Mouse (Mus musculus) forebrain, embryonic 16.5 days (tissue): Measurements from ENCODE around the gene Ttc41. TPM values are rescaled to one million over a fixed set of nuclear protein-coding genes. Genes with fewer than 3 reads are reported as not detected.

Source experiments
- ATAC-seq: fragments of 200-750 bp; cut with Nextera tagmentation; 2 replicates; pipeline ENCODE4 v1.8.0; 2017; ENCODE audit warnings: mild to moderate bottlenecking, moderate library complexity
- H3K27ac ChIP-seq: fragments of 300-500 bp; sonication (generic); 2 replicates; pipeline ENCODE4 v1.5.1; 2014; ENCODE audit warnings: low read length, control low read depth
- H3K27me3 ChIP-seq: fragments of 300-500 bp; sonication (generic); replicated peaks from 2 replicates; pipeline ENCODE4 v1.6.1; 2014; ENCODE audit warnings: low read length; ENCODE audit not compliant: control insufficient read depth, insufficient read depth
- H3K36me3 ChIP-seq: fragments of 300-500 bp; sonication (generic); 2 replicates; pipeline ENCODE4 v1.6.1; 2014; ENCODE audit not compliant: control insufficient read depth, insufficient read depth
- H3K4me1 ChIP-seq: fragments of 300-500 bp; sonication (generic); replicated peaks from 2 replicates; pipeline ENCODE4 v1.6.1; 2014; ENCODE audit warnings: low read length; ENCODE audit not compliant: control insufficient read depth, insufficient read depth
- H3K4me2 ChIP-seq: fragments of 300-500 bp; sonication (generic); 2 replicates; pipeline ENCODE4 v1.6.1; 2014; ENCODE audit warnings: mild to moderate bottlenecking, low read length, control low read depth
- H3K4me3 ChIP-seq: fragments of 300-500 bp; sonication (generic); replicated peaks from 2 replicates; pipeline ENCODE4 v1.5.1; 2014; ENCODE audit warnings: mild to moderate bottlenecking, low read length, control low read depth
- H3K9ac ChIP-seq: fragments of 300-500 bp; sonication (generic); replicated peaks from 2 replicates; pipeline ENCODE4 v1.6.1; 2014; ENCODE audit warnings: low read depth, low read length, control low read depth
- H3K9me3 ChIP-seq: fragments of 300-500 bp; sonication (generic); 2 replicates; pipeline ENCODE4 v1.6.1; 2016; ENCODE audit warnings: low read length; ENCODE audit not compliant: control insufficient read depth
- WGBS: fragments of 180-500 bp; shearing (Covaris S2); extraction: QIAGEN DNeasy Blood & Tissue Kit; methylation state at CpG from one replicate; pipeline ENCODE4 v1.1.7; 2014; 5-methylcytosine and 5-hydroxymethylcytosine counted together
- polyA plus RNA-seq: library from polyadenylated mRNA; unstranded; fragments of >200 nt; fragmentation: Nextera tagmentation; extraction: Ambion mirVana; gene quantifications from 2 replicates; pipeline ENCODE4 v1.2.1, GENCODE M21; 2015

The Ttc41 gene
- polyA plus RNA-seq, 1 experiment from 2014 or later = 1.6 TPM

GRCm38 (mm10) chr10:86763672-86764071 is 58.1 kb downstream of the Ttc41 start, which contains the start of gene Gm49358:
Gene Gm49358, plus strand, starts transcription at chr10:86763972.
- H3K4me3 ChIP-seq = no peak within 1 kb of the TSS
- ATAC-seq = no peak
- no peaks in the 10 kb centered on the region for H3K27me3 ChIP-seq
- no peaks in the 10 kb centered on the region for H3K9me3 ChIP-seq
- H3K27ac ChIP-seq = no peak within 1 kb of the TSS
- no peaks in the 10 kb centered on the region for H3K36me3 ChIP-seq
- 95% methylated on average over 5 of the region's 5 CpGs for WGBS
- H3K4me1 ChIP-seq = peaks cover 6% of the 10 kb centered on the region
- no peak within 1 kb of the TSS for H3K9ac ChIP-seq
- H3K4me2 ChIP-seq = no peak within 1 kb of the TSS

DNA sequence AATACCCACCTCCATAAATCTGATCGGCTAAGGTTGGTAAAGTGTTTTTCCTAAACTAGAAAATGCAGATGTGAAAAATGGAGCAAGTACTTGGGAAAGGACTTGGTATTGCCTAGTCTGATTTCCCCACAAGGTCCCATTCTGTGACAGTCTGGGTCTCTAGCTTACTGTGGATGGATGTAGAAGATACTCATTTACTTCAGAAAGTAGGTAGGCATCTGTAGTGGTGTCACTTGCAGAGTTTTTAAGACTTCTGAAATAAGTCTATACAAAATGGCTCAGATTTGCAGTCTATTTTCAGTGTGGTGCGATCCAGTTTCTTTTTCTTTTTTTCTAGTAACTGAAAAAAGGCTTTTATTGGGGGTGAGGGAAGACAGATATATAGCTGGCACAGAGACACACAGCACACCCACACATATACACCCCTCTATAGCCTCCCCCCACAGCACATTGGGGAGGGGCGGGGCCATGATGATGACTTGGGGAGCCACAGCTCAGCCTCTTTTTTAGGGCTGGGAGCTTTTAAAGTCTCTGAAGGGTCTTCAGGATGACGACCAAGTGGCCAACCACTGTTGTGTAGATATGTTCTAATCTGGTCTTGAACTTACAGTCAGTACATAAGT is 59.8 kb downstream of the Ttc41 start:
- H3K9me3 ChIP-seq = no peaks in the 10 kb centered on the region
- H3K36me3 ChIP-seq = no peaks in the 10 kb centered on the region
- ATAC-seq = no peak
- WGBS = 94% methylated on average over 4 of the region's 4 CpGs
- no peak overlapping the region for H3K9ac ChIP-seq
- no peaks in the 10 kb centered on the region for H3K27me3 ChIP-seq
- H3K27ac ChIP-seq = no peak overlapping the region
- peaks cover 13% of the 10 kb centered on the region for H3K4me1 ChIP-seq
- H3K4me2 ChIP-seq = no peak overlapping the region
- H3K4me3 ChIP-seq = no peak overlapping the region

DNA sequence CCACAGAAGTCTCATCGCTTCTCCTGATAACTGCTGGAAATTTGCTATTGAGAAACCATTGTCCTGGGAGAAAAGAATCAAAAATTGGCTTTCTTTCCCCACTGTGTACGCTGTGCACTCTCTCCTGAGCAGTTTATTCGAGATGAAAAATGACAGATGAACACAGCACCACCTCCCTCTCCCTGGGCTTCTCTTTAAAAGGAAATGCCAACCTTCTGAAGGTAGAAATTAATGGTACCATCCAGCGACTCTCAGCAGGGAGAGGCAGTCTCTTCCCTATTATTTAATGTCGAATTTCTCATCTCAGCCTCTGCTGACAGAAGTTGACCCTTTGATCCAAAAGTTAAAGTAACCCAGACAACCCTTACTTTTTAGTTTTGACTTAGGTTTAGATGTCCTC is 63.6 kb downstream of the Ttc41 start:
- Histone ChIP-seq H3K9me3 (no peaks in the 10 kb centered on the region), H3K27me3 (no peaks in the 10 kb centered on the region), H3K9ac (no peak overlapping the region), H3K4me3 (no peak overlapping the region), H3K27ac (no peak overlapping the region), H3K36me3 (no peaks in the 10 kb centered on the region), H3K4me2 (no peak overlapping the region), H3K4me1 (peaks cover 7% of the 10 kb centered on the region; the same call in 1 of the 2 replicates)
- ATAC-seq = no peak
- 52% methylated on average over 5 of the region's 5 CpGs for WGBS

GRCm38 (mm10) chr10:86769797-86770196 is 64.2 kb downstream of the Ttc41 start:
- Histone ChIP-seq H3K4me2 (no peak overlapping the region), H3K27me3 (no peaks in the 10 kb centered on the region), H3K4me1 (peaks cover 7% of the 10 kb centered on the region; the same call in 1 of the 2 replicates), H3K27ac (no peak overlapping the region), H3K9me3 (no peaks in the 10 kb centered on the region), H3K4me3 (no peak overlapping the region), H3K36me3 (no peaks in the 10 kb centered on the region), H3K9ac (no peak overlapping the region)
- WGBS = 3% methylated on average over 4 of the region's 4 CpGs
- peak; percentile 73 for ATAC-seq

DNA sequence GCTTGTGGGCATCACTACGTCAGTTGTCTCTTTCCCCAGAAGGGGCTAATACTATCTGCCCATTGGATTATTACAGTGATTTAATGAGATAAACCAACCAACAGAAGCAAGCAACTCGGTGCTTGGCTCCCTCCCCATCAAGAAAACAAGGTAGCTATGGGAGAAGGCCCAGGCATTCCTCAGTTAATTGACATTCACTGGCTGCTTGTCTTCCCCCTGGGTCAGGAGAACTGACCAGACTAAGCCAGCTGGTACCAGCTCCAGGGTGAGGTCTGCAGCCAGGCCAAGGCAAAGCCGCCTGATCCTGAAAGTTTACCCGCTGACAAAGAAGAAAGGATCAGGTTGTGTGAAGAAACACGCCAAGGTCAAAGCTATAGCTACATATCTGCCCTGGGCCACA is 66.1 kb downstream of the Ttc41 start:
- H3K27ac ChIP-seq = no peak overlapping the region
- H3K4me2 ChIP-seq = no peak overlapping the region
- H3K27me3 ChIP-seq = no peaks in the 10 kb centered on the region
- no peak overlapping the region for H3K9ac ChIP-seq
- ATAC-seq = no peak
- H3K36me3 ChIP-seq = no peaks in the 10 kb centered on the region
- peaks cover 8% of the 10 kb centered on the region; the same call in 1 of the 2 replicates for H3K4me1 ChIP-seq
- H3K9me3 ChIP-seq = no peaks in the 10 kb centered on the region
- H3K4me3 ChIP-seq = no peak overlapping the region
- WGBS = 83% methylated on average over 5 of the region's 5 CpGs

- no peak for ATAC-seq
Measured at GRCm38 (mm10) chr10:86772231-86772631, 66.6 kb downstream of the Ttc41 start.

DNA sequence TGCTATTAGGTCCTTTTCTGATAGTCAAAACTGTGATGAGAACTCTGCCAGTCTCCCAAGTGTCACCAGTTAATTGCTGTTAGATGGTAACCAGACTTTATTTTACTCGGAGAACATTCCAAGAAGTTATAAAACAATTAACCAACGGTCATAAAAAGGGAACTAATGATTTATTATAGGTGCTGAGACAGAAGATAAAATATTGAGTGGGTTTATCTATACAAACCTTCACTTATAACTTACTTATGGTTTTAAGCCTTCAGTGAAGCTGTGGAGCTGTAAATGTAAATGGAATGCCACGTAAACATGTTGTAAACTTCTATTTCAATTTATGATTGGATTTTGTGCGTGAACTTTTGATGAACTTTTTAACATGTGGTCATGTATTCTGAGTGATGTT is 67.7 kb downstream of the Ttc41 start:
- ATAC-seq = no peak
- WGBS = 79% methylated on average over 4 of the region's 4 CpGs
- Histone ChIP-seq H3K9me3 (no peaks in the 10 kb centered on the region), H3K27me3 (no peaks in the 10 kb centered on the region), H3K4me2 (no peak overlapping the region), H3K4me3 (no peak overlapping the region), H3K9ac (no peak overlapping the region), H3K27ac (no peak overlapping the region), H3K4me1 (peaks cover 17% of the 10 kb centered on the region), H3K36me3 (no peaks in the 10 kb centered on the region)

More at GRCm38 (mm10) chr10:86772231-86772631, 66.6 kb downstream of the Ttc41 start:
- H3K27ac ChIP-seq = no peak overlapping the region
- H3K27me3 ChIP-seq = no peaks in the 10 kb centered on the region
- peaks cover 10% of the 10 kb centered on the region; the same call in 1 of the 2 replicates for H3K4me1 ChIP-seq
- H3K4me3 ChIP-seq = no peak overlapping the region
- 67% methylated on average over 6 of the region's 6 CpGs for WGBS
- no peaks in the 10 kb centered on the region for H3K36me3 ChIP-seq
- H3K9me3 ChIP-seq = no peaks in the 10 kb centered on the region
- H3K4me2 ChIP-seq = no peak overlapping the region
- no peak overlapping the region for H3K9ac ChIP-seq

DNA sequence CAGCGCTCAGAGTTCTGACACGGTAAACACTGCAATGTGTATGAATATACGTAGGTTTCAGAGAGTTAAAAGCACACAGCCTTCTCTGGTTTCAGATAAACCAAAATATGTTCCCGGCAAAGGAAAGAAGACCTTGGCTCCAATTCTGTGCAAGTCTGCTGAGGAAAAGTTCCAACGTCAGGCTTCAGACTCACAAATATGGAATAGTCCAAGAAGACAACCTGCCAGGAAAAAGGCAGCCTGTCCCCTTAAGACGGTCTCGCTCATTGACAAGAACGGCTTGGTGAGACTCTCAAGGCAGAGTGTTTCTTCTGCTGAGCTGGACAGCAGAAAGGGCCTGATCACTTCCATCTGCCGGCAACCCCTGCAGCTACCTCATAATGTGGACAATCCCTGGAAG is 70.7 kb downstream of the Ttc41 start:
- Histone ChIP-seq H3K36me3 (no peaks in the 10 kb centered on the region), H3K4me1 (peaks cover 20% of the 10 kb centered on the region), H3K4me3 (no peak overlapping the region), H3K9me3 (no peaks in the 10 kb centered on the region), H3K27me3 (no peaks in the 10 kb centered on the region), H3K27ac (no peak overlapping the region), H3K4me2 (no peak overlapping the region), H3K9ac (no peak overlapping the region)
- ATAC-seq = no peak
- WGBS = 71% methylated on average over 9 of the region's 9 CpGs

DNA sequence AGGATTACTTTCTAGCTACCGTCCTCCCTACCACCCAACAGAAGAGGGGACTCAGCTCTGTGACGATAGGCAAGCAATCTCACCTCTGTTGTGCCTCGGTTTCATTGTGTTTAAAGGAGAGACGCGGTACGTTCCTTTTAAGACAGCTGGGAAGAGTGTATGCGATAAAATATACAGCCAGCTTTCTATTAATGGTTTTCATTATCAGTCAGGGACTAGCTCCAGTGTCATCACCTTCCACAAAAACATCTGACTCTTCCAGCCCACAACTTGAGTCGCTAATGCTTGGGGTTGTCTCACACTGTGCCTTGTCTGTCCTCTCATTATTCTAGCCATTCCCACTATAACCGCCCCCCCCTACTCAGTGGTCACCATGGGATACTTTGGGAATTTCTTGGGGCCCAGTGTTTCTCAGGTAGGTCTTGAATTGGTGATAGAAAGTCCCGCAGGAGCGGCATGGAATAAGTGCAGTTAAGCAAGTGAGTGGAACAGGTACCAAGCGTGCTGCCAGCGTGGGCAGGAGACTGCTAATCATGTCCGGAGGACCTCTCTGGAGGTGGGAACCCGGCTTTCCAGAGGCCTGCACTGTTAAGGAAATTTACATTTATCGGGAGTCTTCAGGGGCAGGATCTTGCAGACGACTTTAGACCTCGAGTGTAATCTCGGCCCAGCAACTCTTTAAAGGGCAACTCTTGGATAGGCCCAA is 72.2 kb downstream of the Ttc41 start:
- H3K9ac ChIP-seq = peak overlapping the region; percentile 70
- H3K27ac ChIP-seq = no peak overlapping the region
- no peaks in the 10 kb centered on the region for H3K36me3 ChIP-seq
- peaks cover 29% of the 10 kb centered on the region for H3K4me1 ChIP-seq
- H3K27me3 ChIP-seq = no peaks in the 10 kb centered on the region
- peak overlapping the region; percentile 68 for H3K4me3 ChIP-seq
- 43% methylated on average over 19 of the region's 19 CpGs for WGBS
- ATAC-seq = no peak
- peak overlapping the region; percentile 86 for H3K4me2 ChIP-seq
- H3K9me3 ChIP-seq = no peaks in the 10 kb centered on the region
